Mouse (Mus musculus) lung, embryonic 15.5 days (tissue): ENCODE results near the gene Oit3. TPM values are rescaled to one million over a fixed set of nuclear protein-coding genes. Genes with fewer than 3 reads are reported as not detected.
"Not testable (repeated sequence)": the region's sequence is repeated elsewhere in the genome, so short reads cannot be mapped to it uniquely, and the experiment has no call there.

Experiments used
- ATAC-seq: fragments of 200-750 bp; cut with Nextera tagmentation; 2 replicates; pipeline ENCODE4 v1.8.0; 2017; ENCODE audit warnings: moderate number of reproducible peaks, borderline replicate concordance; ENCODE audit not compliant: low FRiP score, low TSS enrichment; ENCODE audit errors: extremely low read depth
- H3K27ac ChIP-seq: fragments of 300-500 bp; sonication (generic); 2 replicates; pipeline ENCODE4 v1.5.1; 2015; ENCODE audit warnings: moderate library complexity, mild to moderate bottlenecking, inconsistent platforms
- H3K27me3 ChIP-seq: fragments of 300-500 bp; sonication (generic); 2 replicates; pipeline ENCODE4 v1.6.1; 2015; ENCODE audit warnings: inconsistent platforms
- H3K36me3 ChIP-seq: fragments of 300-500 bp; sonication (generic); 2 replicates; pipeline ENCODE4 v1.6.1; 2015; ENCODE audit warnings: inconsistent platforms
- H3K4me1 ChIP-seq: fragments of 300-500 bp; sonication (generic); 2 replicates; pipeline ENCODE4 v1.6.1; 2015; ENCODE audit warnings: inconsistent platforms
- H3K4me2 ChIP-seq: fragments of 300-500 bp; sonication (generic); 2 replicates; pipeline ENCODE4 v1.6.1; 2015; ENCODE audit warnings: inconsistent platforms, mild to moderate bottlenecking, moderate library complexity
- H3K4me3 ChIP-seq: fragments of 300-500 bp; sonication (generic); 2 replicates; pipeline ENCODE4 v1.5.1; 2015; ENCODE audit warnings: mild to moderate bottlenecking, inconsistent platforms
- H3K9ac ChIP-seq: fragments of 300-500 bp; sonication (generic); 2 replicates; pipeline ENCODE4 v1.6.1; 2015; ENCODE audit warnings: inconsistent platforms
- H3K9me3 ChIP-seq: fragments of 300-500 bp; sonication (generic); 2 replicates; pipeline ENCODE4 v1.6.1; 2016; ENCODE audit warnings: inconsistent platforms
- WGBS: fragments of 180-500 bp; shearing (Covaris S2); methylation state at CpG from one replicate; pipeline ENCODE4 v1.1.7; 2015; 5-methylcytosine and 5-hydroxymethylcytosine counted together
- polyA plus RNA-seq: library from polyadenylated mRNA; unstranded; fragments of >200 nt; fragmentation: Nextera tagmentation; extraction: Ambion mirVana; gene quantifications from 2 replicates; pipeline ENCODE4 v1.2.1, GENCODE M21; 2015

The Oit3 gene
- polyA plus RNA-seq, 1 experiment from 2014 or later = 2.7 TPM

DNA sequence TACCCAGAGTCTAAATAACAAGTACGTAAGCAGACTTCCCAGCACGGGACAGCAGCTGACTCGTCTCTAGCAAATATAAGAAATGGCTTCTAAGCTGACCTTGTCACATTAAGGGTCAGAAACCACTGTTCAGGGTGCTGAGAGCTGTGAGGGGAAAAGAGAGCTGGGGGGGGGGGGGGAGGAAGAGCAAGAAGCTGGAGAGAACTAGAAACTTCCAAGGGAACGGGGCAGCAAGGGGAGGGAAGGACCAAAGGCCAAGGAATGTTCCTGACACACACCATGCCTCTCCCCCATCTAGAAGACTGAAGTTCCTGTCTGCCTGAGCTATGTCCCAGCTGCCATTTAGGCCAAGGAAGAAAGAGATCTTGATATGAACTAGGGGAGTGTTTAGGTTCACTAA lies 15.2 kb downstream of the Oit3 start:
- no peak for ATAC-seq
- Histone ChIP-seq H3K27me3 (no peaks in the 10 kb centered on the region), H3K4me3 (no peak overlapping the region), H3K4me1 (peaks cover 17% of the 10 kb centered on the region; the same call in 1 of the 2 replicates), H3K4me2 (no peak overlapping the region), H3K36me3 (no peaks in the 10 kb centered on the region), H3K9me3 (no peaks in the 10 kb centered on the region), H3K9ac (no peak overlapping the region), H3K27ac (no peak overlapping the region)
- 40% methylated on average over 4 of the region's 4 CpGs for WGBS

DNA sequence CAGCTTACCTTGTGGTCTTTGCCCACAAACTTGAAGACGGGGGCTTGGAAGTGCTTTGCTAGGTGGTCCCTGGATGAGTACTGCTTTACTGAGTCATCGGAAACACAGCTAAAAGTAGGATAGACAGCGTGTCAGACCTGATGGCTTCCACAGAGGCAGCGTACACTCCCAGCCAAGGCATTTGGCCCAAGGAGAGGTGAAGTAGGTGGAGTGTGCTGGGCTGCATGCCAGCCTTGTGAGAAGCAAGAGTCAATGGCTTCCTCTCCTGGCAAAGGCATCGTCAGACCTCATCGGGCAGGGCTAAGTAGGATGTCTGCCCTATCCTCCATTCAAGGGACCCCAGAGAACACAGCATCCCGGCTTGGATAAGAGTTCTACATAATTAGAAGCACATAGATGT lies 16.2 kb downstream of the Oit3 start:
- no peak overlapping the region for H3K27ac ChIP-seq
- H3K27me3 ChIP-seq = no peaks in the 10 kb centered on the region
- no peak overlapping the region for H3K9ac ChIP-seq
- peaks cover 17% of the 10 kb centered on the region; the same call in 1 of the 2 replicates for H3K4me1 ChIP-seq
- ATAC-seq = 0 out of 2 replicates have a peak, but pooled peaks have one; percentile 52
- no peak overlapping the region for H3K4me3 ChIP-seq
- WGBS = 57% methylated on average over 7 of the region's 7 CpGs
- no peak overlapping the region for H3K4me2 ChIP-seq
- no peaks in the 10 kb centered on the region for H3K36me3 ChIP-seq
- no peaks in the 10 kb centered on the region for H3K9me3 ChIP-seq

DNA sequence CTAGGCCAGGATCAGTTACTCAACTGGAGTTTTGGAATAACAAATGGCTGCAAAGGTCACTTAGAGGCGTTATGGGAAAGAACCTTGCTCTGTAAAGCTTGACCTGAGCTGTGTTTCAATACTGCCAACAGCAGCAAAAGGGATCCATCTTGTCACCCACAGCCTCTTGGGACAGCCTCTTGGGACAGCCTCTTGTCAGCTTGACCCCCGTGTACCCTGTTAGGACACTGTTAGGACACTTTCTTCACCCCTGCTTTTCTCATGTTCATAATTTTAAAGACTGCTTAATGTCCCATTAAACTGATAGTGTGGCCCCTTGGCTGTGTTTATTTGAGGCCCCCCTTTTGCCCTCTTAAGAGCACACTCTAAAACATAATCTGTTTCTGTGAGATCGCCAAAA lies 17.1 kb downstream of the Oit3 start:
- H3K9me3 ChIP-seq = no peaks in the 10 kb centered on the region
- no peak for ATAC-seq

DNA sequence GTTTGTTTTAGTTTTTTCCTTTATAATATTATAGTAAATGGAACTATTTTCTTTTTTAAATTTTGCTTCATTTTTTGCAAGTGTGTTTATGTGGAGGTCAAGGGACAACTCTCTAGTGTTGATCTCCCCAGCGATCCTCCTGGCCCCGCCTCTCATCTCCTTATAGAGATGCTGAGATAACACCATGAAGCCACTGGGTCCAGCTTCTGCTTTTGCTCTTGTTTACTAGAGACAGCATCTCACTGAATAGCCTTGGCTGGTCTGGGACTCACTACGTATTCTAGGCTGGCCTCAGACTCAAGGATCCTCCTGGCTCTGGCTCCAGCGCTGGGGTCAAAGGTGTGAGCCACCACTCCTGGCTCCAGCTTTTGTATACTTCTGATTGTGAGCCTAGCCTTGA lies 22.1 kb downstream of the Oit3 start:
- no peak overlapping the region for H3K4me2 ChIP-seq
- no peaks in the 10 kb centered on the region for H3K27me3 ChIP-seq
- WGBS = 79% methylated on average over 4 of the region's 4 CpGs
- H3K27ac ChIP-seq = no peak overlapping the region
- no peaks in the 10 kb centered on the region for H3K9me3 ChIP-seq
- H3K9ac ChIP-seq = no peak overlapping the region
- no peaks in the 10 kb centered on the region for H3K36me3 ChIP-seq
- H3K4me3 ChIP-seq = no peak overlapping the region
- H3K4me1 ChIP-seq = peaks cover 8% of the 10 kb centered on the region; the same call in 1 of the 2 replicates
- ATAC-seq = no peak

More for the DNA sequence above, 17.1 kb downstream of the Oit3 start:
- Histone ChIP-seq H3K27me3 (no peaks in the 10 kb centered on the region), H3K9ac (no peak overlapping the region), H3K4me3 (no peak overlapping the region), H3K27ac (no peak overlapping the region), H3K36me3 (no peaks in the 10 kb centered on the region), H3K4me1 (peaks cover 17% of the 10 kb centered on the region; the same call in 1 of the 2 replicates), H3K4me2 (no peak overlapping the region)
- WGBS = 33% methylated on average over 3 of the region's 3 CpGs

DNA sequence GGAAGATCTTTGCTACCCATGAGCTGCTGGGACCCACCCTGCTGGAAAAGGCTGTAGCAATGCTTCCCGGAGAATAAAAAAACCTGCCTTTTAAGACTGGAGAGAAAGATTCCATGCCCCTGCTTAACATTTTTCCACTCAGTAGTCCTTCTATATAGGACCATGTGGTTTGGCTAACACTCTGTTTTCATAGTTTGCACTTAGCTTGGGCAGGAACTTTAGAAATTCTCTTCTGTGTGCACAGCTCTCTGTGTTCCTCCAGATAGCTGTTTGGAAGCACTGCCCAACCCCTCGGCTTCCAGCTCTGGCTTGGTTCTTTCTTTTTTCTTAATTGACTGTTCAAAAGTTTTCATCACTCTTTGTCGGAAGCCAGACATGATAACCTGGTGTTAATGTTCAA lies 25.0 kb downstream of the Oit3 start:
- no peak for ATAC-seq

DNA sequence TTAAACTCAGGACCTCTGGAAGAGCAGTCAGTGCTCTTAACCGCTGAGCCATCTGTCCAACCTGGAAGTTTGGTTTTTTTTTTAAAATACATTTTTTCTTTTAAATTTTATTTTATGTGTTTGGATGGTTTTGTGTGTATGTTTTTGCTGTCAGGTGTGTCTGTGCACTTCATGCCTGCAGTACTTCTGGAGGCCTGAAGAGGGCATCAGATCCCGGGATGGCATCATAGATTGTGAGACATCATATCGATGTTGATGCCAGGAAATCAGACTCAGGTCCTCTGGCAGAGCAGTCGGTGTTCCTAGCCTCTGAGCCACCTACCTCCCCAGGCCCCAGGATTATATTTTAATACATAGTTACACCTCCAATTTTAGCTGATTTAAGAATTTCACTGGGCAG lies 27.9 kb downstream of the Oit3 start:
- 91% methylated on average over 4 of the region's 4 CpGs for WGBS
- no peak for ATAC-seq
- H3K4me1 ChIP-seq = no peaks in the 10 kb centered on the region
- no peak overlapping the region for H3K4me3 ChIP-seq
- no peaks in the 10 kb centered on the region for H3K27me3 ChIP-seq
- H3K36me3 ChIP-seq = no peaks in the 10 kb centered on the region
- H3K4me2 ChIP-seq = no peak overlapping the region
- no peak overlapping the region for H3K27ac ChIP-seq
- H3K9ac ChIP-seq = no peak overlapping the region
- no peaks in the 10 kb centered on the region for H3K9me3 ChIP-seq

More for the DNA sequence above, 25.0 kb downstream of the Oit3 start:
- WGBS = 56% methylated on average over 3 of the region's 3 CpGs
- Histone ChIP-seq H3K9me3 (no peaks in the 10 kb centered on the region), H3K27ac (no peak overlapping the region), H3K4me3 (no peak overlapping the region), H3K4me1 (no peaks in the 10 kb centered on the region), H3K4me2 (no peak overlapping the region), H3K36me3 (no peaks in the 10 kb centered on the region), H3K9ac (no peak overlapping the region), H3K27me3 (no peaks in the 10 kb centered on the region)

DNA sequence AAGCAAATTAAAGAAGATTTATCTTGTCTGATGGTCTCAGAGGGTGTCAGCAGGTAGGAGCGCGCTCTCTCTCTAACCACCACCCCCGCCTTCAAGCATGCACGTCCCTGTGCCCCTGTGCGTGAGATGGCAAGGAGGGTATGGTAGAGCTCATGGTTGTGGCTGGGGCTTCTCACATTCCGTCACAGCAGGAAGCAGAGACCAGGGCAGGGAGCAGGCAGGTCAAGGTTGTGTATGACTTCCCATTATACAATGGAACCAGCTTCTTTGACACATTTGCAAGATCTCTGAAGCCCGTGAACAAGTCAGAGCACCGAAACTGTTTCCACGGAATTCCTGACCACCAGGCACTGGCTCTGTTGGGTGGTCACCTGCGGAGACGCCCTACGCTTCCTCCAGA lies 31.3 kb downstream of the Oit3 start:
- WGBS = 70% methylated on average over 12 of the region's 12 CpGs
- H3K27ac ChIP-seq = no peak overlapping the region
- H3K9me3 ChIP-seq = no peaks in the 10 kb centered on the region
- H3K9ac ChIP-seq = no peak overlapping the region
- H3K4me1 ChIP-seq = no peaks in the 10 kb centered on the region
- H3K4me3 ChIP-seq = no peak overlapping the region
- H3K36me3 ChIP-seq = no peaks in the 10 kb centered on the region
- H3K4me2 ChIP-seq = no peak overlapping the region
- no peaks in the 10 kb centered on the region for H3K27me3 ChIP-seq
- no peak for ATAC-seq

DNA sequence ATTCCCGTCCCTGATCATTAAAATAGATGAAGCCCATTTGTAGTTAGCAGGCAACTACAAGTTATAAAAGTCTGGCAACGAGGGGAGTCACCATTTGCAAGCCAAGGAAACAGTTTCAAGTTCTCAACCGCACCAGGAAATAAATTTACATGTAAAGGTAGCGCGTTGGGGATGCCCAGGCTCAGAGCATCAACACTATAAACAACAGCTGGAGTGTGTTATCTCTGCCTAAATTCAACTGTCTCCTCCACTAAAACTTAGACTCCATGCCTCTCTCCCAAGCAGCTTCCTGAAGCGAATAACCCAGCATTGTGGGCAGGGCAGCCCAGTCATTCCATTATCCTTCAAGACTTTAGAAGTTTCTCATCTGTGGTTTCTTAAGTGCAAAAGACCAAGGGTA lies 33.1 kb downstream of the Oit3 start:
- no peaks in the 10 kb centered on the region for H3K4me1 ChIP-seq
- H3K27ac ChIP-seq = no peak overlapping the region
- 46% methylated on average over 6 of the region's 6 CpGs for WGBS
- ATAC-seq = no peak
- H3K9me3 ChIP-seq = no peaks in the 10 kb centered on the region
- H3K27me3 ChIP-seq = no peaks in the 10 kb centered on the region
- H3K4me3 ChIP-seq = no peak overlapping the region
- no peak overlapping the region for H3K9ac ChIP-seq
- H3K4me2 ChIP-seq = no peak overlapping the region
- no peaks in the 10 kb centered on the region for H3K36me3 ChIP-seq

DNA sequence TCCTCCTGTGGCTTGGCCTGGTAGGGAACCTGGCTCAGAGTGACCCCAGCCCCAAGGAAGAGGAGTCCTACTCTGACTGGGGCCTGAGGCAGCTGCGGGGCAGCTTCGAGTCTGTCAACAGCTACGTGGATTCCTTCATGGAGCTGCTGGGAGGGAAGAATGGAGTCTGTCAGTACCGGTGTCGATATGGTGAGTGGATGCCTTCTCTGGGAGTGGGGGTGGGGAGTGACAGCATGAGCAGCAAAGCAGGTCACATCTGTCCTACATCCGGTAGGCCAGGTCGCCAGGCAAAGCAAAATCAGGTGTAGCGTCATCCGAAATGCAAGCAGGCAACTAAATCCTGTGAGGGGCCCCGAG lies 37.8 kb downstream of the Oit3 start:
- Histone ChIP-seq H3K4me1 (no peaks in the 10 kb centered on the region), H3K4me3 (no peak overlapping the region), H3K27me3 (no peaks in the 10 kb centered on the region), H3K27ac (no peak overlapping the region), H3K9me3 (no peaks in the 10 kb centered on the region), H3K4me2 (no peak overlapping the region), H3K9ac (no peak overlapping the region), H3K36me3 (no peaks in the 10 kb centered on the region)
- ATAC-seq = no peak
- 53% methylated on average over 10 of the region's 10 CpGs for WGBS

DNA sequence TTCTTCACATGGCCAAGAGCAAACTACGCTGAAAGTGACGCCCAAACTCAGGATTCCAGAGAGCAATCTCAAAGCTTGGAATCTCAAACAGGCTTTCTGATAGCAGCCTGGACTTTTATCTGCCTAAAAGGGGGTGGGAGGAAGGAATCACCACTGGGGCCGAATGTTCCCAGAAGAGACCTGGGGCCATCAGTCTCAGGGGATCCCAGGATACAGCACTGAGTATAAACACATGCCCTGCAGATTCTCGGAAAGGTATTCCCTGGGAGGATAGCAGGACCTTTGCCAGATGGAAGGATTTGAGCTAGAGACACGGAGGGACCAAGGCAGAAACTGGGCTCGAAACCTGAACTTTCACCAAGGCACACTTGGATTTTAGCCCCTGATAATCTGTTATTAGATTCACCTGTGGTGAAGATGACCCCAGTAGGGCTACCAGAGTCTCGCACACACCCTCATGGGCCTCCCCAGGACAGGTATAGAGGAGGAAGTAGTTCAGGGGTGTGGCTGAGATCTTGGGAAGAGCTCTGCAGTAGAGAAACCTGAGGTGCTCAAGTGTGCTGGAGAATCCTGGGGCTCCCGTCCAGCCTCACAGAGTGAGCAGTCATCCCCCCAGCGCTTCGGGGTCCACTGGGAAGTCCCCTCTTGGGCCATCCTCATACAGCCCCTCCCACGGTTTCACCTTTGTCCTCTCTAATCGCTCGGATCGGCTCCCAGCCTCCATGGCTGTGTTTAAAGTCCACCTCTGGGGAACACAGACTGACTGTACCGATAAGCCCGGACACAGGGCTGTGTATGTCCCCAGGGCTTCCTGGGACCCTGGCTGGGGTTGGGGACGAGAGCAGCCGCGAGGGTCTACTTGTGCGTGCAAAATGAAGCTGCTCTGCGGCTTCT lies 38.4 kb downstream of the Oit3 start, which contains the start of gene Pla2g12b:
Gene Pla2g12b (plus strand): TSS at position 762 of the 894 bp plus-strand sequence.
- H3K4me2 ChIP-seq = no peak within 1 kb of the TSS
- 62% methylated on average over 21 of the region's 21 CpGs for WGBS

DNA sequence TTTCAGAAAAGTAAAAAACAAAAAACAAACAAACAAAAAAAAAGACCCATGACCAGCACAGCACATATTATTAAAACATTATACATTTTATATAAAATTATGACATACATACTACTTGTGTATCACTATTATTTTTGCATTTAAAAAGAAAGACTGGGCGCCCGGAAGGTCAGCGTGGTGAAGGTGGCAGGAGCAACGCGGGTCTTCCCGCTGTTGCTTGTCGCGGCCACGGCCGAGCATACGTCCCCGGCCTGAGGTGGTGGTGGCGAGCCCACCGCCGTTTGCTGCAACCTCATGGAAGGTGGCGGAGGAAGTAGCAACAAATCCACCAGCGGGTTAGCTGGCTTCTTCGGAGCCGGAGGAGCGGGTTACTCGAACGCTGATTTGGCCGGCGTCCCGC lies 46.1 kb downstream of the Oit3 start, which contains the start of gene Gm10273:
Gene Gm10273 (plus strand): TSS at position 172 of the 400 bp plus-strand sequence.
- not testable (repeated sequence) for H3K27ac ChIP-seq, H3K9me3 ChIP-seq, H3K4me3 ChIP-seq, H3K36me3 ChIP-seq, H3K27me3 ChIP-seq, H3K9ac ChIP-seq, ATAC-seq, H3K4me2 ChIP-seq, H3K4me1 ChIP-seq
- WGBS = 93% methylated on average over 13 of the region's 25 CpGs

More for the DNA sequence above, 38.4 kb downstream of the Oit3 start, which contains the start of gene Pla2g12b:
- Histone ChIP-seq H3K27me3 (no peaks in the 10 kb centered on the region), H3K9me3 (no peaks in the 10 kb centered on the region), H3K9ac (no peak within 1 kb of the TSS), H3K36me3 (no peaks in the 10 kb centered on the region), H3K4me1 (no peaks in the 10 kb centered on the region), H3K27ac (no peak within 1 kb of the TSS), H3K4me3 (no peak within 1 kb of the TSS)
- ATAC-seq = no peak

DNA sequence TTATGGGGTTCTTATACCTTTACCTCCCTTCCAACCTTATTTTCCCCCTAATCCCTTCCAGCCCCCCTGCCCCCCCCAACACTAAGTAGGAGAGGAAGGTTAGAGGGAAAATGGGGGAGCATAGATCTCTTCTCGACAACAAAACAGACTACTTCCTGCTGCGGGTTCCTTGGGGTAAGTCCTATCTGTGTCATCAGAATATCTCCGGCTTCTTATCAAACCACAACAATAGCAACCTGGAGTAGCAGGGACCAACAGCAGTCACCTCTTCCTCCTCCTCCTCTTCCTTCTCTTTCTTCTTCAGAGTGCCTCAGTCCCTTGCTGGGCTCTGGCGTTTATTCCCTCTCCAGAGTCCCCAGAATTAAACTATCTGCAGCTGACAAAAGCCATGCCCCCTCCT lies 49.7 kb downstream of the Oit3 start:
- H3K27ac ChIP-seq = no peak overlapping the region
- no peak overlapping the region for H3K4me2 ChIP-seq
- no peak overlapping the region for H3K9ac ChIP-seq
- ATAC-seq = no peak
- no peaks in the 10 kb centered on the region for H3K4me1 ChIP-seq
- H3K27me3 ChIP-seq = no peaks in the 10 kb centered on the region
- H3K9me3 ChIP-seq = no peaks in the 10 kb centered on the region
- 35% methylated on average over 4 of the region's 4 CpGs for WGBS
- H3K36me3 ChIP-seq = no peaks in the 10 kb centered on the region
- no peak overlapping the region for H3K4me3 ChIP-seq
